Mouse (Mus musculus) liver, embryonic 11.5 days (tissue): Measurements from ENCODE around the gene Cxcl17. TPM values are rescaled to one million over a fixed set of nuclear protein-coding genes. Genes with fewer than 3 reads are reported as not detected.

Source experiments
- ATAC-seq: fragments of 200-750 bp; cut with Nextera tagmentation; replicated peaks from 2 replicates; pipeline ENCODE4 v1.8.0; 2017; ENCODE audit warnings: moderate number of reproducible peaks, mild to moderate bottlenecking, moderate TSS enrichment, moderate library complexity; ENCODE audit not compliant: low FRiP score
- DNase-seq: peaks from one replicate; pipeline ENCODE4 v3.0.0-alpha.2; 2017; ENCODE audit warnings: low spot score
- H3K27ac ChIP-seq: fragments of 300-500 bp; sonication (generic); 2 replicates; pipeline ENCODE4 v1.5.1; 2014; ENCODE audit warnings: mild to moderate bottlenecking, low read depth, low read length, control low read depth
- H3K27me3 ChIP-seq: fragments of 300-500 bp; sonication (generic); replicated peaks from 2 replicates; pipeline ENCODE4 v1.6.1; 2014; ENCODE audit warnings: low read length, mixed read lengths; ENCODE audit not compliant: control insufficient read depth, insufficient read depth
- H3K36me3 ChIP-seq: fragments of 300-500 bp; sonication (generic); 2 replicates; pipeline ENCODE4 v1.6.1; 2014; ENCODE audit warnings: mild to moderate bottlenecking, low read length, moderate library complexity, mixed read lengths; ENCODE audit not compliant: control insufficient read depth, insufficient read depth
- H3K4me1 ChIP-seq: fragments of 300-500 bp; sonication (generic); replicated peaks from 2 replicates; pipeline ENCODE4 v1.6.1; 2014; ENCODE audit warnings: low read length, mixed read lengths; ENCODE audit not compliant: control insufficient read depth, insufficient read depth
- H3K4me2 ChIP-seq: fragments of 300-500 bp; sonication (generic); 2 replicates; pipeline ENCODE4 v1.6.1; 2014; ENCODE audit warnings: mild to moderate bottlenecking, control low read depth, moderate library complexity
- H3K4me3 ChIP-seq: fragments of 300-500 bp; sonication (generic); 2 replicates; pipeline ENCODE4 v1.5.1; 2014; ENCODE audit warnings: low read depth, low read length, control low read depth
- H3K9ac ChIP-seq: fragments of 300-500 bp; sonication (generic); 2 replicates; pipeline ENCODE4 v1.6.1; 2014; ENCODE audit warnings: low read depth, low read length, control low read depth
- H3K9me3 ChIP-seq: fragments of 300-500 bp; sonication (generic); 2 replicates; pipeline ENCODE4 v1.6.1; 2016; ENCODE audit warnings: low read length, inconsistent platforms, mixed read lengths; ENCODE audit not compliant: control insufficient read depth
- WGBS: fragments of 180-500 bp; shearing (Covaris S2); extraction: QIAGEN DNeasy Blood & Tissue Kit; methylation state at CpG from one replicate; pipeline ENCODE4 v1.1.7; 2014; 5-methylcytosine and 5-hydroxymethylcytosine counted together
- polyA plus RNA-seq: library from polyadenylated mRNA; unstranded; fragments of >200 nt; fragmentation: Nextera tagmentation; extraction: Ambion mirVana; gene quantifications from 2 replicates; pipeline ENCODE4 v1.2.1, GENCODE M21; 2014

Cxcl17 gene
- polyA plus RNA-seq, 1 experiment from 2014 or later: 0.38 TPM

DNA sequence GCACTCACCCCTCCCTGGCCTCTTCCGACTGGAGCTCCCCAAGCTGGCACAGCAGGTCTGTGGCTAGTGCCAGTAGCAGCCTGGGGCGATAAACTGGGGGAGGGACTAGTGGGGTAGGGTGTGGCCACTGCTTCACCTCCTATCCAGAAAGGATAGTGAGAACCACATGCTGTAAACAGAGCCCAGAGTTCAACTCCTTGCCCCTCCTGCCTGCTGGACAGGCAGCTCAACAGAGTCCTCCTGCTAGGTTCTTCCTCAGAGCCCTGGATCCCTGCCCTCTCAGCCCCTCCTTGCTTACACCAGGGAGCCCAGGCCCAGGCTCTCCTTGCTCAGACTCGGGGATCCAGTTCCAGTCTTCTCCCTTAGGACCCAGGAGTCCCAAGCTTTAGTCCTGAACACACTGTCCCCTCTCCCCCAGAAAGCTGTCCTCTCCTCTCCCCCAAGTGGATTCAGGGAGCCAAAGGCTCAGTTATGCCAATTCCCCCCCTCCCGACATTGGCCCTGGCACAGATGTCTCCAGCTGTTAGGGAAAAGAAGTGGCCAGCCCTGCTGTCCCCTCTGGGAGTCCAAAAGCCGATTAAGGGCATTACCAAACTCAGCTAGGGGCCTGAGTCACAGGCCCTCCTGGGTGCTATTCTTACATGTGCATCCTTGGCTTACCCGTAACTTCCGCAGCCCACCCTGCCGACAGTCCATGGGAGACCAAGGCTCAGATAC lies 22.5 kb downstream of the Cxcl17 start:
- peak overlapping the region; percentile 38; the same call in 1 of the 2 replicates for H3K9ac ChIP-seq
- DNase-seq: no peak
- H3K4me1 ChIP-seq: peaks cover 40% of the 10 kb centered on the region
- H3K27ac ChIP-seq: peak overlapping the region; percentile 33; the same call in 1 of the 2 replicates
- no peak overlapping the region for H3K4me3 ChIP-seq
- H3K4me2 ChIP-seq: peak overlapping the region; percentile 18
- H3K27me3 ChIP-seq: no peaks in the 10 kb centered on the region
- peak; percentile 91 for ATAC-seq
- WGBS: 62% methylated on average over 8 of the region's 8 CpGs
- H3K9me3 ChIP-seq: no peaks in the 10 kb centered on the region; the same call in 1 of the 2 replicates
- no peaks in the 10 kb centered on the region; the same call in 1 of the 2 replicates for H3K36me3 ChIP-seq

DNA sequence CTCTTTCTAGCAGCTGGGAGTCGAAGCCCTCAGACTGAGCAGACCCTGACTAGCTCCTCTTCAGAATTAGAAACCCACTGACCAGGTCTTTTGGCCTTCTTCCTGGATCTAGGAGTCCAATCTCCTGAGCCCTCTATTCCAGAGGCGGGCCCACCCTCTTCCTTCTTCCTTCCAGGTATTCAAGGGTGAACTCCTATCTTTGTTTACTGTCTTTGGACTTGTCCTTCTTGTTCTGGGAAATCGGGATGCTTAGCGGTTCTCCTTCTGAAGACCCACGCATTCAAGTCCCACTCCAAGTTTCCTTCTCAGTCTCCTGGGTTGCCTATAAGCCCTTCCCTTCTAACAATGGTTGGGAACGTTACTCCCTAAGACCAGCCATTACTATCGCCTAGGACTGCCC lies 23.8 kb downstream of the Cxcl17 start:
- H3K27ac ChIP-seq: no peak overlapping the region
- H3K27me3 ChIP-seq: no peaks in the 10 kb centered on the region
- no peak for DNase-seq
- peaks cover 30% of the 10 kb centered on the region for H3K4me1 ChIP-seq
- 84% methylated on average over 7 of the region's 7 CpGs for WGBS
- H3K4me2 ChIP-seq: no peak overlapping the region
- no peak for ATAC-seq
- H3K9ac ChIP-seq: no peak overlapping the region
- H3K9me3 ChIP-seq: no peaks in the 10 kb centered on the region; the same call in 1 of the 2 replicates
- no peak overlapping the region for H3K4me3 ChIP-seq
- no peaks in the 10 kb centered on the region; the same call in 1 of the 2 replicates for H3K36me3 ChIP-seq

DNA sequence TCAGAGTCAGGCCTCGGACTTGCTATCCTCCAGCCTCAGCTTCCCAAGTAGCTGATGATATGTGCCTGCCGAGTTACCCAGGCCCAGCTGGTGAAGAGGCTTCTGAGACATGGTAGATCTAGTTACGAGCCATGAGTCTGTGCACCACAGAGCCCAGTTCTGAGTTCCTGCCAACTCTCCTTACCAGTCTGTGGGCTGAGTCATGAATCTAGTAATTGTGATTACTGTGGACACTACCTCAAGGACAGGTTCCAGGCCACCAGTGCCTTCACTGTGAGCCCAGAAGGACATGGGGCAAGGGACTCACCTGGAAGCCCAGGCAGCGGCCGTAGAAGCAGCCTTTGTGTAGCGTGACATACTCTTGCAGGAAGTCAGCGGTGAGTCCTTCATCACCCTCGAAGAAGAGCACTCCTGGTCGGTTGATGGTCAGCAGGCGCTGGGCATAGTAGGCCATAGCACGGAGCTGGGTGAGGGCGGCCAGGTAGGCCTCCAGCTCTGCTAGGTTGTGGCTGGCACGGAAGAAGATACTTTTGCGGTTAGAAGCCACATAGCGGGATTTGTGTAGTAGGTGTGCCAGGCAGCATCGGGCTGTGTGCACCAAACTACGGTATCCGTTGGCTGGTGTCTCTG lies 24.8 kb downstream of the Cxcl17 start:
- Histone ChIP-seq H3K9me3 (no peaks in the 10 kb centered on the region), H3K4me2 (no peak overlapping the region), H3K36me3 (no peaks in the 10 kb centered on the region; the same call in 1 of the 2 replicates), H3K27ac (no peak overlapping the region), H3K9ac (no peak overlapping the region), H3K4me1 (peaks cover 25% of the 10 kb centered on the region), H3K27me3 (no peaks in the 10 kb centered on the region), H3K4me3 (no peak overlapping the region)
- DNase-seq (no peak), ATAC-seq (no peak)
- 88% methylated on average over 18 of the region's 18 CpGs for WGBS

DNA sequence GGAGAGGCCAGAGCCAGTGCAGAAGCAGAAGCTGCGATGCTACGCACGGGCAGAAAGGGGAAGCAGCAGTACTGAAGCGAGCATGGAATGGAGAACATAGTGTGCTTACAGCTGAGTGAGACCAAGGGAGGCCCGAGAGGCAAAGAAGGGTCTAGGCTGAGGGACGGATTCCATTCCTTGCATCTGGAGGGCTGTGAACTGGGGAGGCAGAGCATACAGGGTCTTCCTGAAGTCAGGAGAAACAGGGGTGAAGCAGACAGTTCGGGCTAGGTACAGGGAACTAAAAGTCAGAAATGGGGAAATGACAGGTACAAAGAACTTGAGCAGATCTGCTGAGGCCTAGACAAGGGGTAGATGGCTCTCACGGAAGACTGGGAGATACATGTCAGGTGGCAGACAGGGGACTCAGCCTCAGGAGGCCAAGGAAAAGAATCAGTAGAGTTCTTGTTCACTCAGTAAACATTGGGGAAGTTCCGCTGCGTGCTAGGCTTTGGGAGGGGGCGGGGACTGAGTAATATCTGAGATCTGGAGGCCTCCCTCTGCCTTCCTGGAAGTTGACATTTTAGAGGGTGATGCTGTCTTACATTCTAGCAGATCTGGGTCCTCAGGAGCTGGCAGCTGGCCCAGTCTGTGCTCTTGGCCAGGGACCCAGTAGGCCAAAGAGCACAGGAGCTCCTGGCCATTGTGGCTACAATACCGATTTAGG lies 26.7 kb downstream of the Cxcl17 start:
- ATAC-seq (0 out of 2 replicates have a peak, but pooled peaks have one; percentile 33), DNase-seq (no peak)
- no peak overlapping the region; the same call in 1 of the 2 replicates for H3K27ac ChIP-seq
- H3K9me3 ChIP-seq: no peaks in the 10 kb centered on the region
- H3K27me3 ChIP-seq: no peaks in the 10 kb centered on the region
- H3K4me1 ChIP-seq: peaks cover 24% of the 10 kb centered on the region
- peak overlapping the region; percentile 12 for H3K4me2 ChIP-seq
- H3K36me3 ChIP-seq: no peaks in the 10 kb centered on the region; the same call in 1 of the 2 replicates
- WGBS: 42% methylated on average over 12 of the region's 12 CpGs
- no peak overlapping the region for H3K4me3 ChIP-seq
- H3K9ac ChIP-seq: peak overlapping the region; percentile 2; the same call in 1 of the 2 replicates

DNA sequence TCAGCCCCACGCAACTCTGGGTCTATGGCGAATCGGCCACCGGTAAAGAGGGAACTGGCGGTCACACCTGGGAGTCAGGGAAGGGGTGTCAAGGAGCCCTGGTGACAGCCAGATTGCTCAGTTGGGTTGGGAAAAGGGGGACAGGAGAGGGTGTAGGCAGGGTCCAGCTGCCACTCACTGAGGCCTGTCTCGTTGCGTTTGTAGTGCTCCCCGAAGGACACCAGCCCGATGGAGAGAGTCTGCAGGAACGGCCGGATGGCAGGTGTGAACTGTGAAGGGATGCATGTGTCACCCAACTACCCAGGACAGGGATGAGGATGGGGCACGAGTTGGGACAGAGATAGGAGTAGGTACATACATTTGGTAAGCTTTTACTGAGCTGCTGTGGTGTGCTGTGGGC lies 27.4 kb downstream of the Cxcl17 start:
- Histone ChIP-seq H3K4me3 (no peak overlapping the region), H3K9ac (no peak overlapping the region), H3K4me1 (peaks cover 23% of the 10 kb centered on the region), H3K36me3 (no peaks in the 10 kb centered on the region; the same call in 1 of the 2 replicates), H3K4me2 (no peak overlapping the region), H3K27me3 (no peaks in the 10 kb centered on the region), H3K27ac (no peak overlapping the region), H3K9me3 (no peaks in the 10 kb centered on the region)
- 89% methylated on average over 12 of the region's 12 CpGs for WGBS
- DNase-seq: no peak
- no peak for ATAC-seq

DNA sequence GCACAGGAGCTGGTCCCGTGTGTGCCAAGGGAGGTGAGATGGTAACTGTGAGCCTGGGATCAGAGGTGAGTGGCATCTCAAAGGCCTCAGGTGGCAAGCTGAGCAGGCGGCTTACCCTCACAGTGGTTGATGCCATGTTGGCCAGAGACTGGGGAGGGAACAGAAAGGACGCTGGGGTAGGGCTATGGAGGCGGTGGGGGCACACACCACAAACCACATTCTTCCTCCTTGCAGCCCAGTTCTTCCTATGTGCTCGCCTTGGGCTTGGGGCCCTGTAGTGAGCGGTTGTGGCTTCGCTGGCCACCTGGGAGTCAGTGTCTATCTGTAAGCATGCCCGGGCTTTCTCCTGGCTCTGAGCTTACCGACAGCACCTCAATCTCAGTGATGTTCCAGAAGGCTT lies 27.9 kb downstream of the Cxcl17 start:
- DNase-seq (no peak), ATAC-seq (no peak)
- Histone ChIP-seq H3K9me3 (no peaks in the 10 kb centered on the region), H3K4me2 (no peak overlapping the region), H3K27ac (no peak overlapping the region), H3K27me3 (no peaks in the 10 kb centered on the region), H3K4me3 (no peak overlapping the region), H3K36me3 (no peaks in the 10 kb centered on the region; the same call in 1 of the 2 replicates), H3K4me1 (peaks cover 19% of the 10 kb centered on the region), H3K9ac (no peak overlapping the region; the same call in 1 of the 2 replicates)
- WGBS: 63% methylated on average over 9 of the region's 9 CpGs

DNA sequence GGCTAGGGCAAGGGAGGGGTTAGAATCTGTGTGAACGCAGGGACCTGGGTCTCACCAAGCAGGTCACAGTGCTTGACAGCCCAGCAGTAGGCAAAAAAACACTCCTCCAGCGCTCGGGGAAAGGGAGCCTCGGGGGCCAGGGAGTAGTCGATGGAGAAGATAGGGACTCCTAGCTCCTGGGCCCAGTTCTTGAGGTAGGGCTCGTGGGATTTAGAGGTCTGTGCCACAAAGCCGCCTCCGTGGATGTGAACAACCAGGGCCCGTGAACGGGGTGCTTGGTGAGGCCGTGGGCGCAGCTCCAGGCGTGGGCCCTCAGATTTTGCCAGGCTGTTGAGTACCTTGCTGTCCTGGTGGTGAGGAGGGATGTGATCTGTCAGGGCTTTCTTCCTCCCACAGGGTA lies 28.4 kb downstream of the Cxcl17 start:
- no peak overlapping the region for H3K4me2 ChIP-seq
- no peak overlapping the region for H3K27ac ChIP-seq
- H3K36me3 ChIP-seq: no peaks in the 10 kb centered on the region; the same call in 1 of the 2 replicates
- H3K27me3 ChIP-seq: no peaks in the 10 kb centered on the region
- H3K4me1 ChIP-seq: peaks cover 15% of the 10 kb centered on the region
- 80% methylated on average over 13 of the region's 13 CpGs for WGBS
- H3K9me3 ChIP-seq: no peaks in the 10 kb centered on the region
- DNase-seq: no peak
- H3K9ac ChIP-seq: no peak overlapping the region
- no peak for ATAC-seq
- no peak overlapping the region for H3K4me3 ChIP-seq

DNA sequence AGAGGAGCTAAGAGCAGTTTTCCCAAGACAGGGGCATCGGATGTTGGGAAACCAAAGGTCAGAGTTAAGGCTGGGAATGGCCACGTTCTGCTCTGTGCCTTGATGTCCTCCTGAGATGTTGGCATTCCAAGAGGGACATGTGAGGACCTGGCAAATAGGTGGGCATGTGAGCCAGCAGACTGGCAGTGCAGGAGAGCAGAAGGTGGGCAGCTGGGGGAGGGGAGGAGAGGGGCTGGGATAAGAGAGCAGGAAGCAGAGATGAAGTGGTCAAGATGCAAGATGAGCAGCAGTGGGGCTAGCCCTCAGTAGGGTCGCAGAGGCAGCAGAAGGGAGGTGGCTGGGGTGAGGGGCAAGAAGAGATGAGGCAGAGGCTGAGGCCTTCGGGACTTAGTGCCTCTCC lies 28.8 kb downstream of the Cxcl17 start:
- no peaks in the 10 kb centered on the region for H3K9me3 ChIP-seq
- H3K4me3 ChIP-seq: no peak overlapping the region
- H3K36me3 ChIP-seq: no peaks in the 10 kb centered on the region; the same call in 1 of the 2 replicates
- DNase-seq (no peak), ATAC-seq (no peak)
- peaks cover 17% of the 10 kb centered on the region for H3K4me1 ChIP-seq
- no peak overlapping the region for H3K27ac ChIP-seq
- no peaks in the 10 kb centered on the region for H3K27me3 ChIP-seq
- no peak overlapping the region for H3K9ac ChIP-seq
- 85% methylated on average over 4 of the region's 4 CpGs for WGBS
- no peak overlapping the region for H3K4me2 ChIP-seq
